Comparison of ENCODE assay signal across 10 mouse cellular contexts in the genomic region with DNA sequence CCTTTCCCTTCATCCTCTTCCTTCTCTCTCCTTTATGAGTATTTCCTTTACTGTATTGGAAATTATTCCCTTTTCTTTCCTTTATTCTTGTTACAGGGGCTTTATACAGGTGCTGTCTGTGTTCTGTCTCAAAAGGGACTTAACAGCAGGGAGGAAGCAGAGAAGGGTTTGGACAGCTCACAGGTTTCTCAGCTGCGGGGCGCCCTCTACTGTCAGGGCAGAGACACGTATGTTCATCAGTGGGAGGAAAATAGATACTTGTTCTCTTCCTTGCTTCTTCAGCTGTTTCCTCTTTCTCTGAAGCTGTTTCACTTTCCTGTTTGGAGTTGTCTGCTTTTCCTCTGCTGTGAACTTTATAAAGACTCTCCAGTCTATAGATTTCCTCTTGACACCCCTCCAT. TPM values are rescaled to one million over a fixed set of nuclear protein-coding genes. Genes with fewer than 3 reads are reported as not detected.
A peak's percentile ranks its signal among the peaks of the same experiment; 100 is the strongest.
DNase-seq lines count a peak whose midpoint lies in the region; ATAC-seq and TF ChIP-seq lines count a peak whose summit lies in the region.
"Had no signal": no experiment of that assay in that cellular context is flagged by ENCODE, and none has a peak within 500 bp of the region (broad histone marks: within the 10 kb centered on the region; RNA-seq: fewer than 3 reads in every experiment).

No protein-coding gene starts in this region.

- peak; percentile 49 for TF ChIP-seq CTCF in kidney, postnatal 0 days (IDR thresholded peaks at IDR 0.05; ENCODE audit: low read depth)
- peak; percentile 41 for TF ChIP-seq CTCF in E14TG2a.4 (conservative IDR thresholded peaks at IDR 0.05; ENCODE audit: low read length)

- H3K4me1 ChIP-seq in kidney, postnatal 0 days (replicated peaks; ENCODE audit: insufficient read depth, low read length): no peaks in the 10 kb centered on the region
- no peaks in the 10 kb centered on the region for H3K4me1 ChIP-seq in kidney, embryonic 14.5 days (ENCODE audit: control insufficient read depth, insufficient read depth, low read length)
- H3K4me1 ChIP-seq in E14TG2a.4 (replicated peaks; ENCODE audit: low read depth, low read length): no peaks in the 10 kb centered on the region
- H3K4me1 ChIP-seq: heart, embryonic 15.5 days had no signal

- 88% methylated on average over 3 of the region's 3 CpGs for WGBS in kidney, postnatal 0 days
- 83% methylated on average over 3 of the region's 3 CpGs for WGBS in kidney, embryonic 14.5 days

- no peaks in the 10 kb centered on the region for H3K27me3 ChIP-seq in kidney, postnatal 0 days (ENCODE audit: insufficient read depth, low read length)
- no peaks in the 10 kb centered on the region for H3K27me3 ChIP-seq in kidney, embryonic 14.5 days (ENCODE audit: control insufficient read depth, insufficient read depth, low read length)
- no peaks in the 10 kb centered on the region; the same call in none of the 2 replicates for H3K27me3 ChIP-seq in E14TG2a.4 (ENCODE audit: insufficient read depth, low read length)
- H3K27me3 ChIP-seq: heart, embryonic 15.5 days had no signal

- no peak overlapping the region for H3K27ac ChIP-seq in kidney, postnatal 0 days
- no peak overlapping the region for H3K27ac ChIP-seq in kidney, embryonic 14.5 days (ENCODE audit: low read depth, low read length)
- H3K27ac ChIP-seq: heart, embryonic 15.5 days had no signal

- no peak for ATAC-seq in kidney, postnatal 0 days (replicated peaks; ENCODE audit: low FRiP score, low read depth)
- ATAC-seq in kidney, embryonic 14.5 days (ENCODE audit: low FRiP score, low TSS enrichment): no peak

- no peak overlapping the region for H3K4me2 ChIP-seq in kidney, postnatal 0 days (ENCODE audit: low read length)
- no peak overlapping the region for H3K4me2 ChIP-seq in kidney, embryonic 14.5 days (replicated peaks; ENCODE audit: low read depth, low read length)
- H3K4me2 ChIP-seq: heart, embryonic 15.5 days had no signal

- H3K36me3 ChIP-seq in kidney, postnatal 0 days (ENCODE audit: insufficient read depth, low read length): no peaks in the 10 kb centered on the region
- no peaks in the 10 kb centered on the region for H3K36me3 ChIP-seq in kidney, embryonic 14.5 days (ENCODE audit: control insufficient read depth, insufficient read depth, low read length)
- H3K36me3 ChIP-seq in E14TG2a.4 (ENCODE audit: insufficient read depth, low read length): no peaks in the 10 kb centered on the region
- H3K36me3 ChIP-seq: heart, embryonic 15.5 days had no signal

- no peak for DNase-seq in kidney, postnatal 0 days (ENCODE audit: low spot score)
- DNase-seq in adrenal gland, postnatal 10 days: peak; percentile 56
- peak; percentile 23 for DNase-seq in lung, postnatal 25 days (ENCODE audit: low spot score)
- no peak for DNase-seq in cerebellum, adult 9-10 months
- DNase-seq in urinary bladder, postnatal 4 days (ENCODE audit: low spot score in 2 of 2): no peak
- DNase-seq in left cerebral cortex, postnatal 25 days (ENCODE audit: low spot score in 2 of 2): no peak
- DNase-seq: cerebellum, adult 11 months had no signal

- no peaks in the 10 kb centered on the region for H3K9me3 ChIP-seq in kidney, postnatal 0 days (replicated peaks; ENCODE audit: low read length)
- no peaks in the 10 kb centered on the region for H3K9me3 ChIP-seq in kidney, embryonic 14.5 days (ENCODE audit: control insufficient read depth, low read length)
- no peaks in the 10 kb centered on the region for H3K9me3 ChIP-seq in E14TG2a.4 (ENCODE audit: low read length)

- H3K9ac ChIP-seq in kidney, postnatal 0 days (ENCODE audit: low read depth, low read length): no peak overlapping the region
- H3K9ac ChIP-seq in kidney, embryonic 14.5 days (ENCODE audit: low read depth, low read length): no peak overlapping the region
- H3K9ac ChIP-seq: heart, embryonic 15.5 days had no signal

- intact Hi-C loops in left cerebral cortex, postnatal 25 days (cut with DNase I): no loop called here

- H3K4me3 ChIP-seq in kidney, postnatal 0 days (replicated peaks; ENCODE audit: low read depth, low read length): no peak overlapping the region
- H3K4me3 ChIP-seq in kidney, embryonic 14.5 days (ENCODE audit: low read length): no peak overlapping the region
- no peak overlapping the region for H3K4me3 ChIP-seq in E14TG2a.4 (replicated peaks; ENCODE audit: low read length)
- H3K4me3 ChIP-seq: heart, embryonic 15.5 days had no signal

RNA-seq across cellular contexts. Expression of a gene that starts 28.1 kb away (rescaled TPM):
- 0.51 and 0.61 TPM in 2 replicates for polyA plus RNA-seq in kidney, postnatal 0 days (2015; fragmentation: Nextera tagmentation; extraction: Ambion mirVana)
- 0.60 and 0.61 TPM in 2 replicates for polyA plus RNA-seq in kidney, embryonic 14.5 days (2014; fragmentation: Nextera tagmentation; extraction: Ambion mirVana)
- total RNA-seq in adrenal gland, postnatal 10 days (2021): 1 to 10 TPM in 1 of 2 experiments, under 1 TPM in 1; 0.63 to 1.4 TPM
- under 1 TPM; 0.64 TPM for total RNA-seq in left cerebral cortex, postnatal 25 days (2021)

Comparison
In these comparisons a context has a peak if more than half of its experiments do, and no peak if none do; other contexts are left out.
1. DNase-seq: peak in adrenal gland, postnatal 10 days (single experiment) and lung, postnatal 25 days (single experiment); none in kidney, postnatal 0 days (single experiment), cerebellum, adult 9-10 months (single experiment), urinary bladder, postnatal 4 days (0 of 2) and left cerebral cortex, postnatal 25 days (0 of 2).